Mouse (Mus musculus) midbrain, embryonic 13.5 days (tissue): ENCODE measurements around the gene Hist1h2ai. TPM values are rescaled to one million over a fixed set of nuclear protein-coding genes. Genes with fewer than 3 reads are reported as not detected.
"Not testable (repeated sequence)": the region's sequence is repeated elsewhere in the genome, so short reads cannot be mapped to it uniquely, and the experiment has no call there.

Experiments used
- ATAC-seq: fragments of 200-750 bp; cut with Nextera tagmentation; 2 replicates; pipeline ENCODE4 v1.8.0; 2017; ENCODE audit warnings: mild to moderate bottlenecking, moderate TSS enrichment, moderate library complexity
- H3K27ac ChIP-seq: fragments of 300-500 bp; sonication (generic); 2 replicates; pipeline ENCODE4 v1.5.1; 2015; ENCODE audit warnings: inconsistent platforms, mild to moderate bottlenecking, moderate library complexity
- H3K27me3 ChIP-seq: fragments of 300-500 bp; sonication (generic); 2 replicates; pipeline ENCODE4 v1.6.1; 2015; ENCODE audit warnings: mild to moderate bottlenecking, inconsistent platforms
- H3K36me3 ChIP-seq: fragments of 300-500 bp; sonication (generic); 2 replicates; pipeline ENCODE4 v1.6.1; 2015; ENCODE audit warnings: mild to moderate bottlenecking, inconsistent platforms
- H3K4me1 ChIP-seq: fragments of 300-500 bp; sonication (generic); replicated peaks from 2 replicates; pipeline ENCODE4 v1.6.1; 2015; ENCODE audit warnings: inconsistent platforms
- H3K4me2 ChIP-seq: fragments of 300-500 bp; sonication (generic); replicated peaks from 2 replicates; pipeline ENCODE4 v1.6.1; 2015; ENCODE audit warnings: moderate library complexity, mild to moderate bottlenecking, inconsistent platforms
- H3K4me3 ChIP-seq: fragments of 300-500 bp; sonication (generic); replicated peaks from 2 replicates; pipeline ENCODE4 v1.5.1; 2015; ENCODE audit warnings: mild to moderate bottlenecking, inconsistent platforms
- H3K9ac ChIP-seq: fragments of 300-500 bp; sonication (generic); replicated peaks from 2 replicates; pipeline ENCODE4 v1.6.1; 2015; ENCODE audit warnings: mild to moderate bottlenecking, inconsistent platforms
- H3K9me3 ChIP-seq: fragments of 300-500 bp; sonication (generic); 2 replicates; pipeline ENCODE4 v1.6.1; 2016; ENCODE audit warnings: mild to moderate bottlenecking, inconsistent platforms
- WGBS: fragments of 180-500 bp; shearing (Covaris S2); methylation state at CpG from one replicate; pipeline ENCODE4 v1.1.7; 2015; 5-methylcytosine and 5-hydroxymethylcytosine counted together
- polyA plus RNA-seq: library from polyadenylated mRNA; unstranded; fragments of >200 nt; fragmentation: Nextera tagmentation; extraction: Ambion mirVana; gene quantifications from 2 replicates; pipeline ENCODE4 v1.2.1, GENCODE M21; 2015

Hist1h2ai gene
- polyA plus RNA-seq = 12.9 and 37.4 TPM in 2 replicates

- H3K4me3 ChIP-seq = peak within 1 kb of the TSS; percentile 49
- peak; percentile 94 for ATAC-seq
- peaks cover 45% of the 10 kb centered on the region for H3K4me1 ChIP-seq
- peak within 1 kb of the TSS; percentile 77 for H3K4me2 ChIP-seq
- peak within 1 kb of the TSS; percentile 72 for H3K9ac ChIP-seq
- not testable (repeated sequence) for H3K36me3 ChIP-seq, H3K27me3 ChIP-seq, H3K9me3 ChIP-seq
- H3K27ac ChIP-seq = peak within 1 kb of the TSS; percentile 96
- 0% methylated on average over 36 of the region's 50 CpGs for WGBS
Measured at GRCm38 (mm10) chr13:21715864-21716539, at the start of gene Hist1h2ai, which contains the start of gene Hist1h2bl. TSS of gene Hist1h2ai (plus strand) at chr13:21716422. TSS of gene Hist1h2bl (minus strand) at chr13:21716143.

- Histone ChIP-seq H3K27ac (no peak within 1 kb of the TSS), H3K9me3 (no peaks in the 10 kb centered on the region), H3K27me3 (no peaks in the 10 kb centered on the region), H3K4me3 (no peak within 1 kb of the TSS), H3K9ac (no peak within 1 kb of the TSS), H3K36me3 (no peaks in the 10 kb centered on the region), H3K4me1 (no peaks in the 10 kb centered on the region), H3K4me2 (no peak within 1 kb of the TSS)
- no peak for ATAC-seq
- 79% methylated on average over 2 of the region's 2 CpGs for WGBS
Measured at GRCm38 (mm10) chr13:21677305-21677704, 38.9 kb upstream of the Hist1h2ai start, which contains the start of gene Olfr1360. TSS of gene Olfr1360 (minus strand) at chr13:21677405.

GRCm38 (mm10) chr13:21697811-21698210 lies 18.4 kb upstream of the Hist1h2ai start, which contains the start of gene Olfr1359:
TSS of gene Olfr1359 (plus strand) at chr13:21698111.
- H3K4me2 ChIP-seq = no peak within 1 kb of the TSS
- no peak for ATAC-seq

GRCm38 (mm10) chr13:21706669-21707068 lies 9.6 kb upstream of the Hist1h2ai start:
- Histone ChIP-seq H3K4me2 (no peak overlapping the region), H3K4me3 (no peak overlapping the region), H3K4me1 (peaks cover 7% of the 10 kb centered on the region; the same call in 1 of the 2 replicates), H3K27me3 (no peaks in the 10 kb centered on the region), H3K9ac (no peak overlapping the region), H3K27ac (no peak overlapping the region), H3K36me3 (no peaks in the 10 kb centered on the region), H3K9me3 (no peaks in the 10 kb centered on the region)
- WGBS = 74% methylated on average over 4 of the region's 4 CpGs
- ATAC-seq = no peak

More at GRCm38 (mm10) chr13:21697811-21698210, 18.4 kb upstream of the Hist1h2ai start, which contains the start of gene Olfr1359:
- Histone ChIP-seq H3K4me3 (no peak within 1 kb of the TSS), H3K4me1 (no peaks in the 10 kb centered on the region), H3K9ac (no peak within 1 kb of the TSS), H3K36me3 (no peaks in the 10 kb centered on the region), H3K9me3 (no peaks in the 10 kb centered on the region), H3K27ac (no peak within 1 kb of the TSS), H3K27me3 (no peaks in the 10 kb centered on the region)

- under 1% methylated on average over 32 of the region's 32 CpGs for WGBS
- peak; percentile 83 for ATAC-seq
Measured at GRCm38 (mm10) chr13:21710031-21710711, 6.1 kb upstream of the Hist1h2ai start.

GRCm38 (mm10) chr13:21710821-21711525 lies 5.2 kb upstream of the Hist1h2ai start:
- Histone ChIP-seq H3K4me3 (peak overlapping the region; percentile 44), H3K27ac (no peak overlapping the region)

More at GRCm38 (mm10) chr13:21710031-21710711, 6.1 kb upstream of the Hist1h2ai start:
- H3K36me3 ChIP-seq = no peaks in the 10 kb centered on the region
- no peaks in the 10 kb centered on the region for H3K27me3 ChIP-seq
- peaks cover 12% of the 10 kb centered on the region for H3K4me1 ChIP-seq
- H3K4me2 ChIP-seq = peak overlapping the region; percentile 47
- H3K27ac ChIP-seq = peak overlapping the region; percentile 72
- H3K9ac ChIP-seq = peak overlapping the region; percentile 60
- H3K4me3 ChIP-seq = peak overlapping the region; percentile 64
- no peaks in the 10 kb centered on the region for H3K9me3 ChIP-seq

GRCm38 (mm10) chr13:21711698-21712097 lies 4.5 kb upstream of the Hist1h2ai start:
- peak overlapping the region; percentile 42; the same call in 1 of the 2 replicates for H3K9ac ChIP-seq
- WGBS = 20% methylated on average over 4 of the region's 4 CpGs
- ATAC-seq = no peak

More at GRCm38 (mm10) chr13:21710821-21711525, 5.2 kb upstream of the Hist1h2ai start:
- no peaks in the 10 kb centered on the region for H3K36me3 ChIP-seq
- peak overlapping the region; percentile 42 for H3K9ac ChIP-seq
- no peaks in the 10 kb centered on the region for H3K27me3 ChIP-seq
- peak; percentile 76 for ATAC-seq
- peaks cover 16% of the 10 kb centered on the region for H3K4me1 ChIP-seq
- WGBS = 2% methylated on average over 22 of the region's 22 CpGs
- no peaks in the 10 kb centered on the region for H3K9me3 ChIP-seq
- H3K4me2 ChIP-seq = peak overlapping the region; percentile 68

GRCm38 (mm10) chr13:21714725-21715124 lies 1.5 kb upstream of the Hist1h2ai start:
- WGBS = under 1% methylated on average over 7 of the region's 7 CpGs
- H3K27me3 ChIP-seq = no peaks in the 10 kb centered on the region
- peaks cover 33% of the 10 kb centered on the region for H3K4me1 ChIP-seq
- peak overlapping the region; percentile 65; the same call in 1 of the 2 replicates for H3K9ac ChIP-seq
- no peak for ATAC-seq
- peak overlapping the region; percentile 96; the same call in 1 of the 2 replicates for H3K27ac ChIP-seq
- peak overlapping the region; percentile 77 for H3K4me2 ChIP-seq
- no peaks in the 10 kb centered on the region for H3K36me3 ChIP-seq
- peak overlapping the region; percentile 49 for H3K4me3 ChIP-seq
- no peaks in the 10 kb centered on the region for H3K9me3 ChIP-seq

More at GRCm38 (mm10) chr13:21711698-21712097, 4.5 kb upstream of the Hist1h2ai start:
- no peak overlapping the region for H3K27ac ChIP-seq
- peaks cover 16% of the 10 kb centered on the region for H3K4me1 ChIP-seq
- H3K27me3 ChIP-seq = no peaks in the 10 kb centered on the region
- peak overlapping the region; percentile 68 for H3K4me2 ChIP-seq
- peak overlapping the region; percentile 44 for H3K4me3 ChIP-seq
- no peaks in the 10 kb centered on the region for H3K9me3 ChIP-seq
- H3K36me3 ChIP-seq = no peaks in the 10 kb centered on the region

- H3K4me3 ChIP-seq = peak overlapping the region; percentile 49
- ATAC-seq = peak; percentile 2; the same call in 1 of the 2 replicates
Measured at GRCm38 (mm10) chr13:21715131-21715863, 925 bp upstream of the Hist1h2ai start.

GRCm38 (mm10) chr13:21716540-21717391 lies 544 bp downstream of the Hist1h2ai start:
- ATAC-seq = peak; percentile 35; the same call in 1 of the 2 replicates
- H3K9me3 ChIP-seq, H3K36me3 ChIP-seq, H3K27me3 ChIP-seq: not testable (repeated sequence)
- peak overlapping the region; percentile 96 for H3K27ac ChIP-seq
- peaks cover 41% of the 10 kb centered on the region for H3K4me1 ChIP-seq
- under 1% methylated on average over 15 of the region's 38 CpGs for WGBS
- H3K4me3 ChIP-seq = peak overlapping the region; percentile 49
- H3K9ac ChIP-seq = peak overlapping the region; percentile 72
- peak overlapping the region; percentile 77 for H3K4me2 ChIP-seq

More at GRCm38 (mm10) chr13:21715131-21715863, 925 bp upstream of the Hist1h2ai start:
- Histone ChIP-seq H3K4me2 (peak overlapping the region; percentile 77), H3K9me3 (no peaks in the 10 kb centered on the region), H3K36me3 (no peaks in the 10 kb centered on the region), H3K4me1 (peaks cover 38% of the 10 kb centered on the region), H3K27me3 (no peaks in the 10 kb centered on the region), H3K27ac (peak overlapping the region; percentile 96), H3K9ac (peak overlapping the region; percentile 65)
- under 1% methylated on average over 22 of the region's 22 CpGs for WGBS
